Mouse (Mus musculus) heart, adult 18-20 months (tissue): Measurements from ENCODE around the gene Kcnh1. TPM values are rescaled to one million over a fixed set of nuclear protein-coding genes. Genes with fewer than 3 reads are reported as not detected.

Experiments used
- DNase-seq, 2 experiments: peaks; one replicate each; pipeline ENCODE4 v3.0.0; 2021 to 2022; ENCODE audit warnings: mixed read lengths in 1 of 2
- total RNA-seq, 2 experiments: library from RNA; stranded (reverse); gene quantifications; 2 replicates each; pipeline ENCODE4 v1.2.3; 2021

Kcnh1 gene
- total RNA-seq, 2 experiments from 2014 or later: 0.15 TPM

GRCm38 (mm10) chr1:192415813-192416212, 225.2 kb downstream of the Kcnh1 start:
- DNase-seq: no peak

- no peak for DNase-seq
Observed at GRCm38 (mm10) chr1:192416241-192416821, 225.8 kb downstream of the Kcnh1 start.

DNA sequence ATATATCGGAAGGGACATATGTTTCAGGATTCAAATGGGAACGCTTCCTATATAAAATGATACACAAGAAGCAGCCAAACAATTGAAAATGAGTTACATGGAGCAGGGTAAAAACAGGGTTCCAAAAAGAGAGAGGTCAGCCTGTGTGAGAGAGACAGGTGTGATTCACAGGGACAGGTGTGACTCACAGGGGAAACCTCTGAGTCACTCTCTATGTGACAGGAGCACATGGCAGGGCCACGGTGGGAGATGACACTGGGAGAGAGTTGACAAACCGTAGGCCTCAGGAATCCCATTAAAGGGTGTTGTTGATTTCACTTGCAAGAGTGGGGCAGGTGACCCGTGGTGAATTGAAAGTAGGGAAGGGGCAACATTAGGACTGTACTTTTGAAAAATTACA, 228.6 kb downstream of the Kcnh1 start:
- no peak for DNase-seq

DNA sequence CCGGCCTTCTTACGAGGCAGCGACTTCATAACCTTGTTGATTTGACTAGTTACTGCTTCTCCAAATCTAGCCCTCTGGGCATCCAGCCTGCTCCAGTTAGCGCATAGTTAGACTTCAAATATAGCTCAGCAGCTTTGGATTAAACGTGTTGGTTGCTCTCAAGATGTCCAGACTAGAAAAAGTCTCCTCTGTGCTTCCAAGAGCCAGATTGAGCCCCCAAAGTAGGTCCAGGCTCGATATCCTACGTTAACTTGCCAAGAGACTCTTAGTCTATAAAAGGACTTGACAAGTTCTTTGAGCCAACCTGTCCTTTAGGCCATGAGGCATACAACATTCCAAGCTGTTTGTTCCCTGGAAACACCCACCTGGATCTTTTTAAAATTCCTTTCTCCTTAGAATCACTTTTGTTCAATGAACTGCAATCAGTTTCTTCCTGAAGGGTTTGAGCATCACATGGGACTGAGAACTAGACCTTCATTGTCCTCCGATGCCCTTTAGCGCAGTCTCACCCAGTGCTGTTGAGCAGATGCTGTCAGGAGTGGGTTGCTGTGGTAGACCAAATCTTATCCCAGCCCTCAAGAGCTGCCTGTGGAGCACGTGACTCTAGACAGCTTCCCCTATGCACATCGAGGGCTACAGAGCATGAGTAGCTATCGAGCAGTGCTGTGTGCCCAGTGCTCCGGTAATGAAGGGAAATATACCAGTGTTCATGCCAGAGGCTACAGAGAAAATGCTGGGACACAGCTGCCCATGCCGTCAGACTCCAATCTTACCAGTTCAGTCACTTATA, 231.0 kb downstream of the Kcnh1 start:
- no peak for DNase-seq

DNA sequence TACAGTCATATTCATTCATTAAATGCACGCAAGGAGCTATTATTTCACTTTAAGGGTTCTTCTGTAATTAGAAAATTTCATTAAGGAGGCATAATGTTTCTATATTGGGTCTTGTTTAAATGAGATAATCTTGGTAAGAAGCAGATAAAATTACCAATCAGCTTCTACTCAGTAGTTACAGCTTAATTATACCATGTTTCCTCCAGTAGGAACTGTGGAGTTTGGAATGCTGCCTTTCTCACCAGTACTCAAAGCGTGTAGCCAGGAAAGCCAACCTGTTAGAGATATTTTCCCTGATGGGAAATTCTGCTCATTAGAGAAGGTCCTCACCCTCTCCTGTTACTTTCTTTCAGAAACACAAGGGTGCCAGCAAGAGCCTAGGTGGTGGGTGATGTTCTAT, 240.8 kb downstream of the Kcnh1 start:
- no peak for DNase-seq

GRCm38 (mm10) chr1:192435503-192435902, 244.9 kb downstream of the Kcnh1 start:
- DNase-seq: no peak

DNA sequence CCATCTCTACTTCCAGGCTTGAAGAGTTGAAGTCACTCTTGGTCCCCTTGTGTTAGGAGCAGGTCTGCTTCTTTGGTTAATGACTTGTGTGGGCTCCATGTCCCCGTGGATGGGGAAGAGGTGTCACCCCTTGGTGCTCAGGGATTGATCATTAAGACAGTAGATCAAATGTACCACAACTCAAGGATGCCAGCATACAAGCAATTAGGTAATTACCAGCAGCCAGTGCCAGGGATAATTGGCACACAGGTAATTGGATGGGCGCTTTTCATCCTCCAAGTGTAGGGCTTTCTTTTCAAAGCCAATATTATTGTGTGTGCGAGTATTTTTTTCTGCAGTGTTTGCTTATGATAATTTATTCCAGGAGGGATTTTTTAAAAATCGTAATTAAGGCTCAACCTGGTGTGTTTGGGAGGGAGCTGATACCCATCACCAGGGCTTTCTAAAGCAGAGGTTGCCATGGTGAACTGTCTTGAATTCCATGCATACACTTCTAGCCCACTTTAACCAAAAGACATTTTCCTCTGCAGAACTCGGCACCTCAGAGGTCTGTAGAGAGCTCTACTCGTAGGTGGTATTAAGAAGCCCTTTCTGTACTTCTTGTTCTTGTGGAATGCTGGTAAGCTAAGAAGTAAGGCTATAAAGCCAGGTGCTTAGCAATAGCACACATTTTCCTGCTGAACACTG, 248.7 kb downstream of the Kcnh1 start:
- DNase-seq: no peak

DNA sequence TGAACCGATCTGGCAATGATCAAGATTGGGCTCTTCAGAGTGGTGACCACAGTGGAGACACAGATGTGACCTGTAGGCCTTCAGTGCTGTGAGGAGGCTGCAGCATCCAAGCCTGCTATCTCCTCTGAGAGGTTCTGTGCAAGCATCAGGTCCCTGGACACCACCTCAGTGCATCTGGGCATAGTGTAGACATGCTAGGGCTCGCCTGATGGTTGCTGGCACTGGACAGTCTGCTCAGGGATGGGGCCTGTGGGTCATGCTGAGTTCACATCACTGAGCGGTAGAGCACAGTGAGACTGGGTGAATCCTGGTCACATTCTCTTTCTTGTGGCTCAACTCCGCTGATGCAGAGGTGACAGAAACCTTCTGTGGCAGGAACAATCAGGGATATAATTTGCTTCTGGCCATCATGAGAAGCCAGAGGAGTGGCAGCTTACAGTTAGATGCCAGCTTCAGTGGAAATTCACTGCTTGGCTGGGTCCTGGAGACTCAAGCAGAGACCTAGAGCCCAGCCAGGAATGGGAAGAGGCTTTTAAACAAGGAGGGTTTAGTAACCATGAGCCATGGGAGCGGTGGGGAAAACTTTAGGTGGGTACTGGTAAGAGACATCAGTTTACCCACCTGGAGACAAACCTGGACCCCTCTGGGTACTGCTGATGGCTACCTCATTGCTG, 252.3 kb downstream of the Kcnh1 start:
- no peak for DNase-seq

DNA sequence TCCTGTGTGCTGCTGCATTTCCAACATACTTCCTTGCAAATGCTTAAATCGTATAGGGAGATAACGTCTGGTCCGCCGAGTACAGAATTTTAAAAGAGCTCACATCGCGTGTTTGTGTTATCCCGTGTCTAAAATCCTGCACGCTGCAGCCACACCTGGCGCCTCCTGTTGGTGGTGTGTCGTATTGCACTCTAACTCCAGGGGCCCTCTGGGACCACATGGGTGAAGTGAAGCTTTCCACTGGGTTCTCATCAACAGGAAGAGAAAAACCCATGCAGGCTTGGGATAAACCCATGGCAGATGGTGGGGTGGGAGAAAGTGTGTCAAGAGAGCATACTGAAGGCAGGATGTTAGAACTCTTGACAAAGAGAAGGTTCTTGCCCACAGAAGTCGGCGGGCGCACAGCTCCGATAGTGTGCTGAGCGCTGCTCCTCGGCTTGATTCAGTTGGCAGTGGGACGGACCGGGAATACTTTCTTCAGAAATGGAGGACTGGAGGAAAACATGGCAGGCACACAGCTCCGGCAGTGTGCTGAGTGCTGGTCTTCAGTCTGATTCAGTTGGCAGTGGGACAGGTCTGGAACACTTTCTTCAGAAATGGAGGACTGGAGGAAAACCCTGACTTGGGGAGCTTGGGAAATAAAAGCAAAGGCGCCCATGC, 253.6 kb downstream of the Kcnh1 start:
- no peak for DNase-seq

- peak; percentile 39 to 40 for DNase-seq
Observed at GRCm38 (mm10) chr1:192444658-192445447, 254.3 kb downstream of the Kcnh1 start.

- DNase-seq: no peak
Observed at GRCm38 (mm10) chr1:192446158-192446557, 255.6 kb downstream of the Kcnh1 start.

DNA sequence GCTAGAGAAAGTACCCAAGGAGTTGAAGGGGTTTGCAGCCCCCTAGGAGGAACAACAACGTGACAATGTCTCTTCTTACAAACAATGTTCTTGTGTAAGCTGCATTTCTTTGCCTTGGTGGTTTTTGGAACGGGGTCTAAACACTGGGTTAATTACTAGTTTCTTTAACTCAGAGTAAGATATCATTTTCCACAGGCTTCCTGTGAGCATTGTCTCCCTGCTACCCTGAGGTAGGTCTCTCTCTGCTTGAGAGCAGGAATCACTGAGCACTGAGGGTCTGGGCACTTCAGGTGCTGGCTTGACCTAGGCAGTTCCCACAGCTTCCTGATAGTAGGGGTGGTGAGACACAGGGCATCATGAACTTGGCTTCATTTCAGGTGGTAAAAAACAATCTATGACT, 257.1 kb downstream of the Kcnh1 start:
- DNase-seq: no peak

GRCm38 (mm10) chr1:192448512-192448911, 257.9 kb downstream of the Kcnh1 start:
- no peak for DNase-seq

- DNase-seq: no peak
Observed at GRCm38 (mm10) chr1:192449572-192450351, 259.2 kb downstream of the Kcnh1 start.

GRCm38 (mm10) chr1:192450425-192450824, 259.9 kb downstream of the Kcnh1 start:
- no peak for DNase-seq

DNA sequence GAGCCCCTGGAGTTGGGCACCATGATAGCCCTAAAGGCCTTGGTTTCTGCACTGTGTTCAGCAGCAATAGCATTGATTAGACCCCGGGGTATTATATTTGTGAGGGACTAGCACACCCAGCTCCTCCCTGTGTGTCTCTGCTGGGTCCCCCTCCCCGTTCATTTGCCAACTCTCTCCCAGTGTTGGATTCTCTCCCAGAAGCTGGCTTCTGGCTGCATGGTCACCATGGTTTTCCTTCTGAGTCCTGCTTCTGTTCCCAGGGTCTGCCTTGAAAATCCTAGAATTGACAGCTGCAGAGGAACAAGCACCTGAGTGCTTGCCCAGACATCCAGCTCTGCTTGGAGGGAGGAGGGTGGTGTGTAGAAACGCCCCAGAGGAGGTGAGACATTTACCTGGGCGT, 261.1 kb downstream of the Kcnh1 start:
- no peak for DNase-seq

- DNase-seq: no peak
Observed at GRCm38 (mm10) chr1:192454501-192454900, 263.9 kb downstream of the Kcnh1 start.

DNA sequence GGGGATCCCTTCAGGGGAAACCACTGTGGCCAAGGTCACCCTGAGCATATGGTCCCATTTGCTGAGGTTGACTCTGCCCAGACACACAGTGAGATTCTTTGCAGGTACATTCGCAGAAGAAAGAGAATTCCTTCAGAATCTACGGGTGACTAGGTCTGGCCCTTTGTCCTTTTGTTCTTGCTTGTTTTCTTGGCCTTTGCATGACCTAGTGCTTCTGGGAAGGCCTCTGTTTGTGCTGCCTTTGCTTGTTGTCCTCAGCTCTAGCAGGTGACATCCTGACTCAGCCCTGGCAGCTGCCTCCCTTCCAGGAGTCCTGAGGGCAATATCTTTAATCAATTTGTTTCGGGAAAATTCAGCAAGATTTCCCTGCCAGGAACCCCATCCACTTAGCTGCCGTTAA, 264.4 kb downstream of the Kcnh1 start:
- DNase-seq: no peak

GRCm38 (mm10) chr1:192457037-192457436, 266.5 kb downstream of the Kcnh1 start:
- no peak for DNase-seq

DNA sequence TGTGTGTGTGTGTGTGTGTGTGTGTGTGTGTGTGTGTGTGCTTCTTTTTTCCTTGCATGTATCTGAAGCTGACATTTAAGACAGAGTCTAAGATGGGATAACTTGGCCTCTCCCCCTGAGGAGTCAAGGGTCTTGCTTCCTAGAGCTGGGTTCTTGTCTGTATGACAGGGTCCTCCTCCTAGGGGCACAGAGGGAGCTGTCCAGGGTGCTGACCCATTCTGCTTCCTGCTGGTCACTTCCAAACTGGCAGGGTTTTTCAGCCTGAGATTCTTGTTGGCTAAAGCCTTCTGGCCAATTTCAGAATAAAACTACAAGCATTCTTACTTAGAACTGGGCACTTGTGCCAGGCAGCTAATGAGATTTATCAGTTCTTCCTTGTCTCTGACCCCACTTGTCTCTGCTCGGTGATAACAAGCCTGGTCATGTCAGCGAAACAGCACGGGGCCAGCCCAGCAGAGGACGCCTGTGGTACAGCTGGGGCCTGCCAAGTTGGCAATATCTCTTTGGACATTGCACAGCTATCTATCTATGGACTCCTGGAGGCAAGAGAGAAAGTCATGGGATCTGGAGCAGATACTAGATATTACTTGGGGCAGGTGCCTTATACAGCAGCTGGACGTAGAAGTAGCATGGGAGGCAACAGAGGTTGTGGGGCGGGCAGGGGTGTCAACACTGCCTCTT, 267.1 kb downstream of the Kcnh1 start:
- DNase-seq: peak; percentile 61 to 63
